Mouse (Mus musculus) olfactory bulb, adult 2 months (tissue): Measurements from ENCODE around the gene Nynrin.

Source experiments
- CTCF ChIP-seq: fragments of 200-500 bp; IDR thresholded peaks from 2 replicates; pipeline ENCODE4 v1.5.1; 2012; ENCODE audit warnings: low read depth, mild to moderate bottlenecking, low read length, moderate library complexity; ENCODE audit not compliant: insufficient read depth
- POLR2A ChIP-seq: fragments of 200-500 bp; IDR thresholded peaks from 2 replicates; pipeline ENCODE4 v1.6.1; 2012; ENCODE audit warnings: mild to moderate bottlenecking, low read depth, low read length, moderate library complexity; ENCODE audit not compliant: insufficient read depth

DNA sequence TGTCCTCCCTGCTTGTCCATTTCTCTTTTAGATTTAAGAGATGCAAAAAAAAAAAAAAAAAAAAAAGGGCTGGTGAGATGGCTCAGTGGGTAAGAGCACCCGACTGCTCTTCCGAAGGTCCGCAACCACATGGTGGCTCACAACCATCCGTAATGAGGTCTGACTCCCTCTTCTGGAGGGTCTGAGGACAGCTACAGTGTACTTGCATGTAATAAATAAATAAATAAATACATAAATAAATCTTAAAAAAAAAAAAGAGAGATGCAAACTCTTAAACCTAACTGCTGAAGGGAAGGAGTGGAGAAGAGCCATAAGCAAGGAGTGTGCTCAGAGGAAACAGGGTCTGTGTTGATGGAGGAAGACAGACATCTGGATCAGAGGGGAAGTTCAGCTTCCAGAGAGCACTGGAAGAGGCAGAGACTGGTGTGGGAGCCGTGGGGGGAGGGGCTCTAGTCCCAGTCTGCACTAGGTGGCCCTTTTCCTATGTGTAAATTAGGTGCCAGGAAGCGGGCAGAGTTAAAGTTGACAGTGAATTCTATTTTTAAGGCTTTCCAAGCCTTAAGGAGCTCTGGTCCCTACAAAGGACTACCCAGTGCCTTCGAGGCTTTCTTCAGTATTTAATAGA lies 24.6 kb downstream of the Nynrin start:
- no peak for TF ChIP-seq POLR2A
- no peak for TF ChIP-seq CTCF
